Mouse (Mus musculus) cerebellum, postnatal 36 days (tissue): ENCODE data around the gene Zfp995.
A peak's percentile ranks its signal among the peaks of the same experiment; 100 is the strongest.
"Not testable (repeated sequence)": the region's sequence is repeated elsewhere in the genome, so short reads cannot be mapped to it uniquely, and the experiment has no call there.

Experiments used
- DNase-seq, 2 experiments: peaks; one replicate each; pipeline ENCODE4 v3.0.0; 2021 to 2022; ENCODE audit warnings: mixed read lengths in 2 of 2

Gene Zfp995

GRCm38 (mm10) chr17:21909456-21910052 lies at the start of gene Zfp995:
Gene Zfp995, minus strand, starts transcription at chr17:21909926.
- DNase-seq, result peak; percentile 59 to 65

GRCm38 (mm10) chr17:21909039-21909438 lies 687 bp downstream of the Zfp995 start:
- no peak for DNase-seq

DNA sequence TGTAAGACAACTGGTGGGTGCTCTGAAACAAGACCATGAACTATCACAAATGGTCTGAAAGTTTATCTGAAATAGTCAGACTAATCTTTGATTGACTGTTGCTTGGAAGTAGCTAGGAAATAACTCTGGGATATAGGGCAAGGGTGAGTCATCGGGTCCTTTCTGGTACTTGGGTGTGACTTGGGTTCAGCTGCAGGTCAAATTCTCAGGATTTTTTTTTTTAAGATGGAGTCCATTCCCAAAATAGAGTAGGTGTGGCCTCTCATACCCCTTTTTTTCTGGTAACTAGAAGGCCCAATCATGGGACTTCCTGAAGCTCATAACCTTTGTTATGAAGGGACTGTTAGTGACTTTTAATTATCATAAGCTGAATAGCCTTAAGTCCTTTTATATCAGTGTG lies 38.5 kb downstream of the Zfp995 start:
- DNase-seq, result no peak

- not testable (repeated sequence) for DNase-seq
These were observed 63.5 kb downstream of the Zfp995 start for GRCm38 (mm10) chr17:21846322-21846582.

DNA sequence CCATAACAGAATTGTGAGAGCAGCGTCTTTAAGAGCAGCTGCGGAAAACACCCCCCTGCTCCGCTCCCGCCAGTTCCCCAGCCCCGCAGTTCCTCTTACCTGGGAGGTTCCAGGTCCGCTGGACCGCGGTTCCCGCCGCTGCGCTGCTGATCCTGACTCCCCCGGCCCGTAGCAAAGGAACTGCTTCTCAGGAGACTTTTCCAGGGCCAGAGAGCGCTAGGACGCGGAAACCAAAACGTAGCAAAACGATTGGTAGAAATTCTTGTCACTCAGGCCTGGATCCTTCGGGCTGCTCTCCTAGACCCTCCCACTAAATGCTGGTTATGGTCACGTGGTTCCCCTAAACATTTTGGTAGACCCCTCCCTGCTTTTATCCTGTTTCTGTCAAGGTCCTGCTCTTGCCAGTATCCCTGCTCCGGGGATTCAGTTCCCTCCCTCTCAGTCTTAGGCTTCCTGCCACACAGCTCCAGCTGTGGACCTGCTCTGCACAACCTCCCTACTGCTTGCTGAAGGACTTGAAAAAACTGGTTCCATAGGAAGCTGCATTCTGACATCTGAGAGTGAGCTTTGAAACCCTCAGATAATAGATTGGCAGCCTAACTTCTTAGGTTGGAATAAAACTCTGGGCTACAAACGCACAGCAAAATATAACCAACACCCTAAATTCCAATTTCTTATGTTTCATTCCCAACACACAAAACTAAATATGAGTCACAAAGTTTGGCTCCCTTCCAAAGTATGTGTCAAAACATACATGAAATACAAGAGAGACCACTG lies 64.0 kb downstream of the Zfp995 start, which contains the start of gene Zfp820:
Zfp820 (minus strand) TSS at position 228 of the 777 bp plus-strand sequence.
- DNase-seq, result peak; percentile 1

DNA sequence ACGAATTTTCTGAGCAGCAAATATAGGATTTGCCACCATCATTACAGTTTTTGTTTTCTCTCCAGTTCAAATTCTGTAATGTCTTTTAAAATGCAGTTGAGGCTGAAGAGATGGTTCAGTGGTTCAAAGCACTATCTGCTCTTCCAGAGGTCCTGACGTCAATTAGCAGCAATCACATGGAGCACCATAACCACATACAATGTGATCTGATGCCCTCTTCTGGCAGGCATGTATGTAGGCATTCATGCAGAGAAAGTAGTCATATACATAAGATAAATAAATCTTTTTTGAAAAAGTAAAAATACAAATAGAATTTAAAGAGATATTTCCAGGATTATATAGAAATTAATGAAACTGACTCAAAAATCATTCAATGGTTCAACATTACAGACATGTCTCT lies 71.2 kb downstream of the Zfp995 start:
- DNase-seq, result no peak
